Mouse (Mus musculus) midbrain, embryonic 13.5 days (tissue): ENCODE measurements at regions not wholly inside any gene's neighbourhood (a gene's known extent, or its start where the extent isn't known, plus 50 kb on each side); places are given as distances from the start of the nearest gene placed in this dataset.

ENCODE experiments used
- ATAC-seq: fragments of 200-750 bp; cut with Nextera tagmentation; 2 replicates; pipeline ENCODE4 v1.8.0; 2017; ENCODE audit warnings: mild to moderate bottlenecking, moderate TSS enrichment, moderate library complexity
- H3K27ac ChIP-seq: fragments of 300-500 bp; sonication (generic); 2 replicates; pipeline ENCODE4 v1.5.1; 2015; ENCODE audit warnings: inconsistent platforms, mild to moderate bottlenecking, moderate library complexity
- H3K27me3 ChIP-seq: fragments of 300-500 bp; sonication (generic); 2 replicates; pipeline ENCODE4 v1.6.1; 2015; ENCODE audit warnings: mild to moderate bottlenecking, inconsistent platforms
- H3K36me3 ChIP-seq: fragments of 300-500 bp; sonication (generic); 2 replicates; pipeline ENCODE4 v1.6.1; 2015; ENCODE audit warnings: mild to moderate bottlenecking, inconsistent platforms
- H3K4me1 ChIP-seq: fragments of 300-500 bp; sonication (generic); replicated peaks from 2 replicates; pipeline ENCODE4 v1.6.1; 2015; ENCODE audit warnings: inconsistent platforms
- H3K4me2 ChIP-seq: fragments of 300-500 bp; sonication (generic); replicated peaks from 2 replicates; pipeline ENCODE4 v1.6.1; 2015; ENCODE audit warnings: moderate library complexity, mild to moderate bottlenecking, inconsistent platforms
- H3K4me3 ChIP-seq: fragments of 300-500 bp; sonication (generic); replicated peaks from 2 replicates; pipeline ENCODE4 v1.5.1; 2015; ENCODE audit warnings: mild to moderate bottlenecking, inconsistent platforms
- H3K9ac ChIP-seq: fragments of 300-500 bp; sonication (generic); replicated peaks from 2 replicates; pipeline ENCODE4 v1.6.1; 2015; ENCODE audit warnings: mild to moderate bottlenecking, inconsistent platforms
- H3K9me3 ChIP-seq: fragments of 300-500 bp; sonication (generic); 2 replicates; pipeline ENCODE4 v1.6.1; 2016; ENCODE audit warnings: mild to moderate bottlenecking, inconsistent platforms
- WGBS: fragments of 180-500 bp; shearing (Covaris S2); methylation state at CpG from one replicate; pipeline ENCODE4 v1.1.7; 2015; 5-methylcytosine and 5-hydroxymethylcytosine counted together

- WGBS: 59% methylated on average over 9 of the region's 9 CpGs
- no peak overlapping the region for H3K9ac ChIP-seq
- H3K36me3 ChIP-seq: no peaks in the 10 kb centered on the region
- H3K4me1 ChIP-seq: no peaks in the 10 kb centered on the region
- ATAC-seq: 0 out of 2 replicates have a peak, but pooled peaks have one; percentile 20
- H3K27me3 ChIP-seq: no peaks in the 10 kb centered on the region
- H3K4me3 ChIP-seq: no peak overlapping the region
- H3K27ac ChIP-seq: no peak overlapping the region
- H3K4me2 ChIP-seq: no peak overlapping the region
- no peaks in the 10 kb centered on the region for H3K9me3 ChIP-seq
Observed at GRCm38 (mm10) chr14:91889141-91889631, 2001.3 kb downstream of the Pcdh9 start.

- Histone ChIP-seq H3K27me3 (no peaks in the 10 kb centered on the region), H3K36me3 (no peaks in the 10 kb centered on the region), H3K4me2 (0 out of 2 replicates have a peak overlapping the region, but pooled peaks have one; percentile 13), H3K4me1 (peaks cover 10% of the 10 kb centered on the region), H3K4me3 (no peak overlapping the region), H3K27ac (no peak overlapping the region), H3K9me3 (no peaks in the 10 kb centered on the region), H3K9ac (no peak overlapping the region)
- WGBS: 15% methylated on average over 5 of the region's 5 CpGs
- ATAC-seq: peak; percentile 82
Observed at GRCm38 (mm10) chr14:91865935-91866664, 2024.4 kb downstream of the Pcdh9 start.

- no peak overlapping the region for H3K4me3 ChIP-seq
- ATAC-seq: no peak
- H3K4me1 ChIP-seq: no peaks in the 10 kb centered on the region
- 97% methylated on average over 8 of the region's 8 CpGs for WGBS
- no peaks in the 10 kb centered on the region for H3K27me3 ChIP-seq
- H3K4me2 ChIP-seq: no peak overlapping the region
- no peaks in the 10 kb centered on the region; the same call in 1 of the 2 replicates for H3K9me3 ChIP-seq
- H3K36me3 ChIP-seq: no peaks in the 10 kb centered on the region
- H3K27ac ChIP-seq: no peak overlapping the region
- no peak overlapping the region for H3K9ac ChIP-seq
Observed at GRCm38 (mm10) chr14:91852258-91852657, 2038.2 kb downstream of the Pcdh9 start.
